Mouse (Mus musculus) v-Abl transformed pro-B cells (cell line): ENCODE results near the gene Fam169a.

Experiments used
- in situ Hi-C, 2 experiments: fragments of 400-800 bp; cut with MboI; formaldehyde crosslinking; loops; one replicate each; pipeline ENCODE4 v1.15.1; 2025; ENCODE audit not compliant: unreplicated experiment in 2 of 2

Gene Fam169a

GRCm38 (mm10) chr13:97175520-97176264, 108.6 kb downstream of the Fam169a start:
- in situ Hi-C loops: no loop called here

- in situ Hi-C loops: no loop called here
Measured at GRCm38 (mm10) chr13:97176731-97177130, 109.6 kb downstream of the Fam169a start.

GRCm38 (mm10) chr13:97178943-97179342, 111.9 kb downstream of the Fam169a start:
- in situ Hi-C loops: no loop called here

- in situ Hi-C loops: no loop called here
Measured at GRCm38 (mm10) chr13:97180113-97180828, 113.2 kb downstream of the Fam169a start.
